Mouse (Mus musculus): Measurements from ENCODE around the gene Gm21961.
"Not testable (repeated sequence)": the region's sequence is repeated elsewhere in the genome, so short reads cannot be mapped to it uniquely, and the experiment has no call there.

Gm21961 gene

DNA sequence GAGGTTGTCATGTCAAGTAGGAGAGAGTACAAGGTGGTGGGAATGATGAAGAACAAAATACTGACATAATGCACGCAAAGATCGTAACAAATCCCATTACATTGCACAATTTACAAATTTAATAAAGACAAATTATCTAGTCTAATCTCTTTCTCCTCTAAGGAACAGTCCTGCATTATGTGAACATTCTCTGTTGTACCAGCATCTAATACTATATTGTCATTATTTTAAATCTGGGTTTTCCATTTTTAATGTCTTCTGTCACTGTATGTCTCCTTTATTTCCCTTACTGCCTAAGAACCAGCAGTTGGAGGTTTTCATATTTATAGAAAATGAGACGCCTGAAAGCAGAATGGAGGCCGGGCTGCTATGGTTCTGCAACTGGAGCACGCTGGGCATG lies at the start of gene Gm21961:
TSS of gene Gm21961 (minus strand) at position 101 of the 400 bp plus-strand sequence.
- DNase-seq (ENCODE audit: low read depth), result no peak

DNA sequence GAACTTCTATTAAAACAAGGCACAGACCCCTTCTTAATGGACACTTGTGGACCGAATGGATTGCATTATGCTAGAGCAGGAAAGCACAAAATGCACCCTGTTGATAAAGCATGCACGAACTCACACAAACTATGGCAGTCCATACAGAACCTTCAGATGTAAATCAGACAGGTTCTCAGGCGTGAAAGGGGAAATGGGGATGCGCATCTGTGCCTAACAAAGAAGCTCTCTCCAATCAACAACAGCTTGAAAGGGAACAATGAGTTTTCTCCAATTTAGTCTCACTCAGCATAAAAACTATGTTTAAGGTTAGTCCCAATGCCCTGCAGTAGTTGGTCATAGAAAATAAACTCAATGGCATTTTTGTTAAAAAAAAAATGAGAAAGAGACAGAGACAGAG lies 27.3 kb upstream of the Gm21961 start:
- DNase-seq (ENCODE audit: low read depth), result no peak

DNA sequence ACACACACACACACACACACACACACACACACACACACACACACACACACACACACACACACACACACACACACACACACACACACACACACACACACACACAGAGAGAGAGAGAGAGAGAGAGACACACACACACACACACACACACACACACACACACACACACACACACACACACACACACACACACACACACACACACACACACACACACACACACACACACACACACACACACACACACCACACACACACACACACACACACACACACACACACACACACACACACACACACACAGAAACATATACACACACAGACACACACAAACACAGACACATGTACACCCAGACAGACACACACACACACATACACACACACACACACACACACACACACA lies 24.5 kb upstream of the Gm21961 start:
- DNase-seq (ENCODE audit: low read depth), result not testable (repeated sequence)

DNA sequence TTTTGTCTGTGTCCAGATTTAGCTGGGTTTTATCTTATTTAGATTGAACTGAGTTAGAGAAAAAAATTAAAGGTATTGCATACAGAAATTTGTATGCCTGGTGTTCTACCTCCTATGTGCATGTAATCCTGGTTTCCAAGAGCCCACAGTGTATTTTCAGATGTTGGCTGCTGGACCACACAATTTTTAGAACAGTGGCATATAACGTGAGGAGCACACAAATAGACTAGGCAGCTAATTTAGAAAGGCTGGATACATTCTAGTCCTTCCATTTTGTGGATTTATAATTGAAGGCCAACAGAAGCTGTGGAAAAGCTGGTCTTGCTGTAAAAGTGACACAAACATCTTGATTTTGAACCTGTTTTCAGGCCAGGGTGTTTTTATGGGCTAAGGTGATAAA lies 3.3 kb upstream of the Gm21961 start:
- no peak for DNase-seq (ENCODE audit: low read depth)

DNA sequence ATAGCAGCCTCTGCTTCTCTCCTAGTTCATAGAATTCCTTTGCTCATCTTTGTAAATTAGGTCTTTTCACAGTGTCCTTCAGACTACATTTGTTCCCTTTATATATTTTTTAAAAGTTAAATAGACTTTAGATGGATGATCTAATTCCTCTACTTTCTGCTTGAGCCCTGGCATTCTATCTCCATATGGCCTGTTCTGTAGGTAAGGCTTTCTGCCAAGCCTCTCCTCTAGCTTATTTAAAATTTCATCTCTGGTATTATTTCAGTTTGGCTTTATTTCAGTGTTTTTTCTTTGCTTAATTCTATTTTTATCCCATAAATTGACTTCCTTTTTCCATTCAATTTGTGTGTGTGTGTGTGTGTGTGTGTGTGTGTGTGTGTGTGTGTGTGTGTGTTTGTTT lies 8.5 kb downstream of the Gm21961 start:
- no peak for DNase-seq (ENCODE audit: low read depth)

DNA sequence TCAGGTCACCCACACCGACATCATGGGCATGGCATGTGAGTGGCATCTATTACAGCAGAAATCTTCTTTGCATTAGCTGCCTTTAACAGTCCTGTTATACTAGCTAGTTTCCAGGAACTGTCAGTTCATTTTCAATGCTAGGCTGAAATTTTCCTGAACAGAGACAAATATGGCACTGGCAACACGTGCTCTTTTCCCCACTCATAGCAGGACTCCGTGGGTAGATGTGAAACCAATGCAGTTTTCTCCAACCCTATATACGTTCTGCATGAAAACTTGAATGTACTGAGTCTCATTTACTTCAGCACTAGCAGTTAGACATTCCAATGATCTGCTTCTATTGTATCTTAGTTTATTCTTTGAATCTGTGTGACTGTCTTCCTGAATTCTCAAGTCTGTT lies 20.2 kb downstream of the Gm21961 start:
- no peak for DNase-seq (ENCODE audit: low read depth)

DNA sequence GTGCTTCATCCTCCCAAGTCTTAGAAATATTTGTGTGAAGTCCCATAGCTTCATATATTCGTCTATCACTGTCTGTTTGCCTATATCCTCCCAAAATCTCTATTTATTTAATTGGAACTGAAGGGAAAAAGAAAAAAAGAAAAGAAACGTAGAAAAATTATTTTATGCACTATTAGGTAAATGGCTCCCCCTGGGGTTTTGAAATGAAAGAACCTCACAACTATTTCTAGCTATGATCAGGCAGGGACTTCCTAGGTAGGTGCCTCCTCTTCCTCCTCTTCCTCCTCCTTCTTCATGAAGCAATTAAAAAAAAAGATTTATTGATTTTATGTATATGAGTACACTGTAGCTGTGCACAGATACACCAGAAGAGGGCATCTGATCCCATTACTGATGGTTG lies 34.7 kb downstream of the Gm21961 start:
- no peak for DNase-seq (ENCODE audit: low read depth)

DNA sequence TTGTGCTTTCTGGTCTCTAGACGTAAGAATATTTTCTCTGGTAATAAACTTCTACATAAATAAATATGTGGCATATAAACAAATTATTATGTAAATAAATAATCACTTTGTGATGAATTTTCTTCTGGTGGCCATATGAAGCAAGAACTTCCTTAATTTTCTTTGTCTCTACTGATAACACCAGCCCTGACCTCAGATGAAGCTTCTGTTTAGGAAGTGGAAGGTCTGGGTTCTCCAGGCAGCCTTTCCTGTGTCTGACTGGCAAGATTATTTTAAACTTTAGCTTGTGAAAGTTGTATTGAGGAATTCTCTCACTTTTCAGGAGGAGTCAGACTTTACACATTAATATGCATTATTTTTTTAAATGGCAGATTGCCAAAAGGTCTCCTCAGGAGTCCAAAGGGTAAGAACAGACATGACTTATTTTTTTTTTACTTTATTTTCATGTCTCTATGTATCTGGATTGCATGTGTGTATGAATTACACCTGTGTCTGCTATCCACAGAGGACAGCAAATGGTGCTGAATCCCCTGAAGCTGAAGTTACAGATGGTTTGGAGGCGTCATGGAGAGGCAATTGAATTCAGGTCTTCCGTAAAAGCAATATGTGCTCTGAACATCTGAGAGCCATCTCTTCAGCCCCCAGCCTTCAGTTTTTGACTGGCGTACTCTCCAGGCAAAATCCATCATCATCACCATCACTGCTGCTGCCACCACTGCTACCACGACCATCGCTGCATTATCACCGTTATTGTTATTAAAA lies 38.5 kb downstream of the Gm21961 start:
- DNase-seq (ENCODE audit: low read depth), result no peak

All from c-Kit-positive CD71-negative TER-119-negative erythroid progenitor cells, embryonic 14.5 days (primary cell).